Mouse (Mus musculus): Measurements from ENCODE around the gene Prkag1. TPM values are rescaled to one million over a fixed set of nuclear protein-coding genes. Genes with fewer than 3 reads are reported as not detected.
A peak's percentile ranks its signal among the peaks of the same experiment; 100 is the strongest.

Prkag1 gene
- total RNA-seq, 2 experiments from 2014 or later, result 46.1 to 52.3 TPM

- intact Hi-C loops (cut with DNase I), result no loop called here
- no peak for DNase-seq (ENCODE audit: extremely low spot score in 1 of 2, low spot score in 2 of 2)
- H3K4me3 ChIP-seq, result no peak overlapping the region
- no peak overlapping the region for H3K27ac ChIP-seq
- no peak for TF ChIP-seq CTCF (IDR thresholded peaks at IDR 0.05)
These were observed 5.9 kb upstream of the Prkag1 start for GRCm38 (mm10) chr15:98837006-98837742.

GRCm38 (mm10) chr15:98835291-98835690 is 4.0 kb upstream of the Prkag1 start:
- no peak overlapping the region for H3K4me3 ChIP-seq
- no peak for DNase-seq (ENCODE audit: extremely low spot score in 1 of 2, low spot score in 2 of 2)
- no peak overlapping the region for H3K27ac ChIP-seq
- TF ChIP-seq CTCF (IDR thresholded peaks at IDR 0.05), result no peak
- intact Hi-C loops (cut with DNase I), result no loop called here

- no peak overlapping the region for H3K4me3 ChIP-seq
- DNase-seq (ENCODE audit: extremely low spot score in 1 of 2, low spot score in 2 of 2), result no peak
- intact Hi-C loops (cut with DNase I), result loop anchor here (5.0 kb wide), 1 partner anchor 33 kb away; no protein-coding TSS in a partner anchor
- H3K27ac ChIP-seq, result no peak overlapping the region
- TF ChIP-seq CTCF (IDR thresholded peaks at IDR 0.05), result no peak
These were observed 2.7 kb upstream of the Prkag1 start for GRCm38 (mm10) chr15:98834059-98834458.

GRCm38 (mm10) chr15:98833281-98833680 is 2.0 kb upstream of the Prkag1 start:
- no peak overlapping the region for H3K4me3 ChIP-seq
- DNase-seq (ENCODE audit: extremely low spot score in 1 of 2, low spot score in 2 of 2), result no peak
- no peak for TF ChIP-seq CTCF (IDR thresholded peaks at IDR 0.05)
- intact Hi-C loops (cut with DNase I), result loop anchor here (5.0 kb wide), 1 partner anchor 34 kb away; no protein-coding TSS in a partner anchor
- no peak overlapping the region for H3K27ac ChIP-seq

GRCm38 (mm10) chr15:98832161-98833058 is 1.1 kb upstream of the Prkag1 start:
- Histone ChIP-seq H3K27ac (peak overlapping the region; percentile 94; the same call in 1 of the 2 replicates), H3K4me3 (no peak overlapping the region)
- TF ChIP-seq CTCF (IDR thresholded peaks at IDR 0.05), result no peak; the same call in 1 of the 2 replicates
- DNase-seq (ENCODE audit: extremely low spot score in 1 of 2, low spot score in 2 of 2), result no peak
- intact Hi-C loops (cut with DNase I), result loop anchor here (5.0 kb wide), 1 partner anchor 35 kb away; no protein-coding TSS in a partner anchor

- H3K27ac ChIP-seq, result peak overlapping the region; percentile 94
- peak overlapping the region; percentile 90 for H3K4me3 ChIP-seq
- no peak for TF ChIP-seq CTCF (IDR thresholded peaks at IDR 0.05)
- DNase-seq (ENCODE audit: extremely low spot score in 1 of 2, low spot score in 2 of 2), result no peak
- intact Hi-C loops (cut with DNase I), result loop anchor here (2.0 to 5.0 kb wide), 2 partner anchors 27 to 36 kb away; no protein-coding TSS in a partner anchor
These were observed 339 bp upstream of the Prkag1 start for GRCm38 (mm10) chr15:98831684-98832035.

- no peak overlapping the region for H3K27ac ChIP-seq
- DNase-seq (ENCODE audit: extremely low spot score in 1 of 2, low spot score in 2 of 2), result no peak
- no peak for TF ChIP-seq CTCF (IDR thresholded peaks at IDR 0.05)
- intact Hi-C loops (cut with DNase I), result no loop called here
- no peak overlapping the region for H3K4me3 ChIP-seq
These were observed 3.7 kb downstream of the Prkag1 start for GRCm38 (mm10) chr15:98827611-98828011.

- intact Hi-C loops (cut with DNase I), result no loop called here
- TF ChIP-seq CTCF (IDR thresholded peaks at IDR 0.05), result peak; percentile 39
- H3K4me3 ChIP-seq, result no peak overlapping the region
These were observed 7.9 kb downstream of the Prkag1 start for GRCm38 (mm10) chr15:98823434-98823833.

GRCm38 (mm10) chr15:98822147-98822546 is 9.2 kb downstream of the Prkag1 start:
- intact Hi-C loops (cut with DNase I), result no loop called here
- no peak overlapping the region for H3K4me3 ChIP-seq
- H3K27ac ChIP-seq, result no peak overlapping the region; the same call in 1 of the 2 replicates
- DNase-seq (ENCODE audit: extremely low spot score in 1 of 2, low spot score in 2 of 2), result no peak
- no peak for TF ChIP-seq CTCF (IDR thresholded peaks at IDR 0.05)

More at GRCm38 (mm10) chr15:98823434-98823833, 7.9 kb downstream of the Prkag1 start:
- DNase-seq (ENCODE audit: extremely low spot score in 1 of 2, low spot score in 2 of 2), result no peak
- H3K27ac ChIP-seq, result no peak overlapping the region

GRCm38 (mm10) chr15:98821403-98821802 is 9.9 kb downstream of the Prkag1 start:
- peak; percentile 49 for TF ChIP-seq CTCF (IDR thresholded peaks at IDR 0.05)
- intact Hi-C loops (cut with DNase I), result no loop called here
- peak in 1 of 2 experiments; percentile 43 for DNase-seq (ENCODE audit: extremely low spot score in 1 of 2, low spot score in 2 of 2)
- no peak overlapping the region for H3K4me3 ChIP-seq
- H3K27ac ChIP-seq, result peak overlapping the region; percentile 10; the same call in 1 of the 2 replicates

GRCm38 (mm10) chr15:98820937-98821336 is 10.4 kb downstream of the Prkag1 start:
- TF ChIP-seq CTCF (IDR thresholded peaks at IDR 0.05), result no peak
- intact Hi-C loops (cut with DNase I), result no loop called here
- no peak overlapping the region for H3K4me3 ChIP-seq
- H3K27ac ChIP-seq, result peak overlapping the region; percentile 55
- no peak for DNase-seq (ENCODE audit: extremely low spot score in 1 of 2, low spot score in 2 of 2)

- no peak overlapping the region for H3K27ac ChIP-seq
- no peak overlapping the region for H3K4me3 ChIP-seq
- TF ChIP-seq CTCF (IDR thresholded peaks at IDR 0.05), result no peak; the same call in 1 of the 2 replicates
- intact Hi-C loops (cut with DNase I), result no loop called here
- DNase-seq (ENCODE audit: extremely low spot score in 1 of 2, low spot score in 2 of 2), result no peak
These were observed 13.2 kb downstream of the Prkag1 start for GRCm38 (mm10) chr15:98818171-98818570.
